In the genomic region with DNA sequence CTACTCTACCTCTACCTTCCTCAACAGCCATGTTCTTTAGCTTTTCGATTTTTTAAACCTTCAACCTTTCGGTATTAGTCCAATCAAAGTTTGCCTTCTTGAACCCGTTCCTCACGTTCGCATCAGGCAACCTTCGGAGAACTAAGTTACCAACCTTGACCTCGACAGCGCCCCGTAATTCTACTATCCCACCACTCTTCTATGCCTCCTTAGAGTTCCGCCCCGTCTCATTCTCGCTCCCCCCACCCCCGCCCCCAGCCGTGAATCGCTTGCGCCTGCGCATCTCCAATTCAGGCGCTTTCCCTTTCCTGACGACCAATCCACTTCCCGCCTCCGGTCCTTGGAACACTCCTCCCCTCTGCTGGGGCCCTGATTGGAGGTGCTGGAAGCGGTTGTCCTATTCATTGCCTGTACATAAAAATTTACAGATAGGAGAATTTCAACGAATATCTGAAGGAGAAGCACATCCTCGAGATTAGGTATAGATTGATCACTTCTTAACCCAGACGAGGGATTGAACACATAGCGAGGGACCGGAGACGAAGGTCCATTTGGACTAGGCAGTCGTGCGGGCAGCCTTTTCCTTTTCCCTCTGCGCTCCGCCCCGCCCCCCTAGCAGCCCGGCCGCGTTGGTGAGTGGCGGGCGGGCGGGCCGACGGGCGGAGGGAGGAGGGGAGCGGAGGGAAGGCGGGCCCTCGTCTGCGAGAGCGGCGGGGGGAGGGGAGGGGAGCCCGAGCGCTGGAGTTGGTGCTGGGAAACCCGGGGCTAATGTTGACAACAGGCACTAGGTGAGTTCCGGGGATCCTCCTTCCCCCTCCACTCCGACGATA, we compare ENCODE assay signal across 8 mouse cellular contexts. TPM values are rescaled to one million over a fixed set of nuclear protein-coding genes. Genes with fewer than 3 reads are reported as not detected.
DNase-seq lines count a peak whose midpoint lies in the region; ATAC-seq and TF ChIP-seq lines count a peak whose summit lies in the region.

Gene Upf2 (plus strand): TSS at position 704 of the 830 bp plus-strand sequence.

- peak within 1 kb of the TSS; percentile 93 for H3K27ac ChIP-seq in heart, embryonic 12.5 days (ENCODE audit: poor library complexity, severe bottlenecking)
- peak within 1 kb of the TSS; percentile 96 for H3K27ac ChIP-seq in kidney, postnatal 0 days
- peak within 1 kb of the TSS; percentile 66 for H3K27ac ChIP-seq in liver, embryonic 11.5 days (ENCODE audit: low read depth, low read length)
- H3K27ac ChIP-seq in stomach, embryonic 14.5 days (ENCODE audit: low read length), result peak within 1 kb of the TSS; percentile 84

- peak; percentile 97 for DNase-seq in CD4-positive helper T cell, adult 2 months (ENCODE audit: low read depth, low spot score)
- peak; percentile 95 for DNase-seq in brain, embryonic 18.5 days (ENCODE audit: low read depth, low spot score)
- DNase-seq in kidney, postnatal 0 days (ENCODE audit: low spot score), result peak; percentile 99
- DNase-seq in liver, embryonic 11.5 days (ENCODE audit: low spot score), result peak; percentile 94
- peak; percentile 97 for DNase-seq in naive thymus-derived CD4-positive, alpha-beta T cell, adult 2 months (ENCODE audit: low read depth)

- peak within 1 kb of the TSS; percentile 88 for H3K4me2 ChIP-seq in heart, embryonic 12.5 days
- H3K4me2 ChIP-seq in kidney, postnatal 0 days (ENCODE audit: low read length), result peak within 1 kb of the TSS; percentile 90
- H3K4me2 ChIP-seq in liver, embryonic 11.5 days, result peak within 1 kb of the TSS; percentile 73
- H3K4me2 ChIP-seq in stomach, embryonic 14.5 days (replicated peaks; ENCODE audit: low read depth, low read length), result peak within 1 kb of the TSS; percentile 85

- TF ChIP-seq CTCF in kidney, postnatal 0 days (IDR thresholded peaks at IDR 0.05; ENCODE audit: low read depth), result no peak

- peaks cover 4% of the 10 kb centered on the region for H3K4me1 ChIP-seq in heart, embryonic 12.5 days (replicated peaks)
- H3K4me1 ChIP-seq in kidney, postnatal 0 days (replicated peaks; ENCODE audit: insufficient read depth, low read length), result peaks cover 3% of the 10 kb centered on the region; the same call in 1 of the 2 replicates
- H3K4me1 ChIP-seq in liver, embryonic 11.5 days (replicated peaks; ENCODE audit: control insufficient read depth, insufficient read depth, low read length), result peaks cover 8% of the 10 kb centered on the region; the same call in 1 of the 2 replicates
- peaks cover 9% of the 10 kb centered on the region; the same call in 1 of the 2 replicates for H3K4me1 ChIP-seq in stomach, embryonic 14.5 days (ENCODE audit: control insufficient read depth, insufficient read depth, low read length)

- no peaks in the 10 kb centered on the region for H3K27me3 ChIP-seq in heart, embryonic 12.5 days (replicated peaks)
- H3K27me3 ChIP-seq in kidney, postnatal 0 days (ENCODE audit: insufficient read depth, low read length), result no peaks in the 10 kb centered on the region
- no peaks in the 10 kb centered on the region for H3K27me3 ChIP-seq in liver, embryonic 11.5 days (replicated peaks; ENCODE audit: control insufficient read depth, insufficient read depth, low read length)
- H3K27me3 ChIP-seq in stomach, embryonic 14.5 days (ENCODE audit: control insufficient read depth, insufficient read depth, low read length), result no peaks in the 10 kb centered on the region

- peak within 1 kb of the TSS; percentile 97 for H3K9ac ChIP-seq in heart, embryonic 12.5 days
- peak within 1 kb of the TSS; percentile 96 for H3K9ac ChIP-seq in kidney, postnatal 0 days (ENCODE audit: low read depth, low read length)
- peak within 1 kb of the TSS; percentile 77 for H3K9ac ChIP-seq in liver, embryonic 11.5 days (ENCODE audit: low read depth, low read length)
- H3K9ac ChIP-seq in stomach, embryonic 14.5 days (replicated peaks; ENCODE audit: low read depth, low read length), result peak within 1 kb of the TSS; percentile 80

- ATAC-seq in erythroid progenitor cell, adult 5-6 weeks (replicated peaks; ENCODE audit: low FRiP score, poor library complexity, severe bottlenecking), result peak; percentile 92
- ATAC-seq in heart, embryonic 12.5 days (ENCODE audit: insufficient number of reproducible peaks, low FRiP score), result peak; percentile 96
- peak; percentile 97 for ATAC-seq in kidney, postnatal 0 days (replicated peaks; ENCODE audit: low FRiP score, low read depth)
- peak; percentile 92 for ATAC-seq in liver, embryonic 11.5 days (replicated peaks; ENCODE audit: low FRiP score)
- ATAC-seq in stomach, embryonic 14.5 days (ENCODE audit: insufficient number of reproducible peaks, insufficient read depth, low FRiP score, low read depth), result peak; percentile 93

- no peaks in the 10 kb centered on the region for H3K9me3 ChIP-seq in heart, embryonic 12.5 days (replicated peaks)
- H3K9me3 ChIP-seq in kidney, postnatal 0 days (replicated peaks; ENCODE audit: low read length), result no peaks in the 10 kb centered on the region
- H3K9me3 ChIP-seq in liver, embryonic 11.5 days (ENCODE audit: control insufficient read depth, low read length), result no peaks in the 10 kb centered on the region
- no peaks in the 10 kb centered on the region for H3K9me3 ChIP-seq in stomach, embryonic 14.5 days (ENCODE audit: control insufficient read depth, low read depth, low read length)

- H3K4me3 ChIP-seq in heart, embryonic 12.5 days, result peak within 1 kb of the TSS; percentile 98
- peak within 1 kb of the TSS; percentile 98 for H3K4me3 ChIP-seq in kidney, postnatal 0 days (replicated peaks; ENCODE audit: low read depth, low read length)
- peak within 1 kb of the TSS; percentile 72 for H3K4me3 ChIP-seq in liver, embryonic 11.5 days (ENCODE audit: low read depth, low read length)
- H3K4me3 ChIP-seq in stomach, embryonic 14.5 days (ENCODE audit: low read depth, low read length), result peak within 1 kb of the TSS; percentile 91

- WGBS in heart, embryonic 12.5 days, result under 1% methylated on average over 49 of the region's 54 CpGs
- under 1% methylated on average over 49 of the region's 54 CpGs for WGBS in kidney, postnatal 0 days
- under 1% methylated on average over 53 of the region's 54 CpGs for WGBS in liver, embryonic 11.5 days
- under 1% methylated on average over 51 of the region's 54 CpGs for WGBS in stomach, embryonic 14.5 days

- H3K36me3 ChIP-seq in heart, embryonic 12.5 days, result no peaks in the 10 kb centered on the region
- no peaks in the 10 kb centered on the region for H3K36me3 ChIP-seq in kidney, postnatal 0 days (ENCODE audit: insufficient read depth, low read length)
- no peaks in the 10 kb centered on the region for H3K36me3 ChIP-seq in liver, embryonic 11.5 days (ENCODE audit: control insufficient read depth, insufficient read depth, low read length)
- no peaks in the 10 kb centered on the region for H3K36me3 ChIP-seq in stomach, embryonic 14.5 days (ENCODE audit: control insufficient read depth, insufficient read depth, low read length)

RNA-seq across cellular contexts. Expression of gene Upf2, which starts in this region (rescaled TPM):
- total RNA-seq in erythroid progenitor cell, adult 5-6 weeks (2015; ENCODE audit: low replicate concordance), result 35.0 and 39.0 TPM in 2 replicates
- 36.2 and 40.4 TPM in 2 replicates for total RNA-seq in erythroid progenitor cell, adult 5-6 weeks (2017; ENCODE audit: low replicate concordance)
- 7.3 and 8.2 TPM in 2 replicates for polyA plus RNA-seq in heart, embryonic 12.5 days (2016; fragmentation: Nextera tagmentation; extraction: Ambion mirVana)
- 7.3 and 8.0 TPM in 2 replicates for polyA plus RNA-seq in kidney, postnatal 0 days (2015; fragmentation: Nextera tagmentation; extraction: Ambion mirVana)
- 10.4 and 10.7 TPM in 2 replicates for polyA plus RNA-seq in liver, embryonic 11.5 days (2014; fragmentation: Nextera tagmentation; extraction: Ambion mirVana)
- polyA plus RNA-seq in stomach, embryonic 14.5 days (2014; fragmentation: Nextera tagmentation; extraction: Ambion mirVana), result 13.7 and 14.6 TPM in 2 replicates

Comparison
In these comparisons a context has a peak if more than half of its experiments do, and no peak if none do; other contexts are left out.
1. Peak in every context shown above with its lines: DNase-seq, ATAC-seq, H3K4me3 ChIP-seq and H3K27ac ChIP-seq.